Mouse (Mus musculus) gonadal fat pad, adult 2 months (tissue): Measurements from ENCODE around the gene Pcif1. TPM values are rescaled to one million over a fixed set of nuclear protein-coding genes. Genes with fewer than 3 reads are reported as not detected.
"Not testable (repeated sequence)": the region's sequence is repeated elsewhere in the genome, so short reads cannot be mapped to it uniquely, and the experiment has no call there.

ENCODE experiments used
- DNase-seq: peaks from one replicate; pipeline ENCODE4 v3.0.0-alpha.2; 2012; ENCODE audit warnings: low read depth
- polyA plus RNA-seq: library from polyadenylated mRNA; depleted of rRNA; stranded (reverse); fragments of >200 nt; gene quantifications from 2 replicates; pipeline ENCODE4 v1.2.3, GENCODE M21; 2012; rRNA removed

The Pcif1 gene
- polyA plus RNA-seq, result 32.0 and 33.9 TPM in 2 replicates

- DNase-seq, result no peak
Observed at GRCm38 (mm10) chr2:164879228-164879567, at the start of gene Pcif1. Gene Pcif1 (plus strand): TSS chr2:164879304.

GRCm38 (mm10) chr2:164831029-164831428, 48.1 kb upstream of the Pcif1 start:
- DNase-seq, result no peak

GRCm38 (mm10) chr2:164832032-164832747, 46.9 kb upstream of the Pcif1 start:
- no peak for DNase-seq

GRCm38 (mm10) chr2:164832748-164833301, 46.3 kb upstream of the Pcif1 start, which contains the start of gene Ctsa:
Gene Ctsa (plus strand): TSS chr2:164832873.
- DNase-seq, result no peak

GRCm38 (mm10) chr2:164833314-164833959, 45.7 kb upstream of the Pcif1 start, which contains the start of gene Neurl2:
Gene Neurl2 (minus strand): TSS chr2:164833456.
- peak; percentile 52 for DNase-seq

GRCm38 (mm10) chr2:164834531-164834930, 44.6 kb upstream of the Pcif1 start:
- no peak for DNase-seq

- no peak for DNase-seq
Observed at GRCm38 (mm10) chr2:164835164-164835563, 43.9 kb upstream of the Pcif1 start.

- DNase-seq, result no peak
Observed at GRCm38 (mm10) chr2:164845782-164846181, 33.3 kb upstream of the Pcif1 start.

GRCm38 (mm10) chr2:164850061-164850460, 29.0 kb upstream of the Pcif1 start:
- DNase-seq, result no peak

- DNase-seq, result not testable (repeated sequence)
Observed at GRCm38 (mm10) chr2:164855572-164855971, 23.5 kb upstream of the Pcif1 start.

- no peak for DNase-seq
Observed at GRCm38 (mm10) chr2:164856309-164857100, 22.6 kb upstream of the Pcif1 start.

GRCm38 (mm10) chr2:164857101-164857821, 21.8 kb upstream of the Pcif1 start, which contains the start of gene Pltp:
Gene Pltp (minus strand): TSS chr2:164857711.
- no peak for DNase-seq

GRCm38 (mm10) chr2:164857842-164858553, 21.1 kb upstream of the Pcif1 start:
- no peak for DNase-seq

- DNase-seq, result no peak
Observed at GRCm38 (mm10) chr2:164859155-164859554, 19.9 kb upstream of the Pcif1 start.

- no peak for DNase-seq
Observed at GRCm38 (mm10) chr2:164859640-164860432, 19.3 kb upstream of the Pcif1 start.

GRCm38 (mm10) chr2:164861094-164861493, 18.0 kb upstream of the Pcif1 start:
- DNase-seq, result no peak

GRCm38 (mm10) chr2:164862179-164862861, 16.8 kb upstream of the Pcif1 start:
- DNase-seq, result no peak

- not testable (repeated sequence) for DNase-seq
Observed at GRCm38 (mm10) chr2:164863411-164863810, 15.7 kb upstream of the Pcif1 start.

- no peak for DNase-seq
Observed at GRCm38 (mm10) chr2:164864593-164864992, 14.5 kb upstream of the Pcif1 start.
